Mouse (Mus musculus) liver, embryonic 14.5 days (tissue): ENCODE data around the gene Selenom. TPM values are rescaled to one million over a fixed set of nuclear protein-coding genes. Genes with fewer than 3 reads are reported as not detected.

Source experiments
- ATAC-seq: fragments of 200-750 bp; cut with Nextera tagmentation; 2 replicates; pipeline ENCODE4 v1.8.0; 2017; ENCODE audit warnings: moderate number of reproducible peaks, mild to moderate bottlenecking, moderate library complexity; ENCODE audit not compliant: insufficient read depth
- DNase-seq, 3 experiments: peaks; one replicate each; pipeline ENCODE4 v3.0.0-alpha.2; 2012 to 2013; ENCODE audit warnings: low read depth in 3 of 3, low spot score in 3 of 3
- H3K27ac ChIP-seq: fragments of 300-500 bp; sonication (generic); 2 replicates; pipeline ENCODE4 v1.5.1; 2014; ENCODE audit warnings: moderate library complexity, mild to moderate bottlenecking, control low read depth, inconsistent platforms
- H3K27me3 ChIP-seq: fragments of 300-500 bp; sonication (generic); 2 replicates; pipeline ENCODE4 v1.6.1; 2014; ENCODE audit warnings: mild to moderate bottlenecking, low read length, moderate library complexity; ENCODE audit not compliant: control insufficient read depth, insufficient read depth
- H3K36me3 ChIP-seq: fragments of 300-500 bp; sonication (generic); replicated peaks from 2 replicates; pipeline ENCODE4 v1.6.1; 2014; ENCODE audit warnings: low read depth; ENCODE audit not compliant: control insufficient read depth, insufficient read depth
- H3K4me1 ChIP-seq, 2 experiments: fragments of 200-500 bp in 1 of 2; fragments of 300-500 bp in 1 of 2; sonication (generic) in 1 of 2; replicated peaks; 2 replicates each; pipeline ENCODE4 v1.6.1; 2012 to 2014; ENCODE audit warnings: antibody characterized with exemption in 1 of 2, inconsistent platforms in 1 of 2, low read length in 1 of 2; ENCODE audit not compliant: control insufficient read depth in 2 of 2, insufficient read depth in 2 of 2
- H3K4me2 ChIP-seq: fragments of 300-500 bp; sonication (generic); 2 replicates; pipeline ENCODE4 v1.6.1; 2014; ENCODE audit warnings: low read depth, mild to moderate bottlenecking, control low read depth, moderate library complexity
- H3K4me3 ChIP-seq, 2 experiments: fragments of 200-500 bp in 1 of 2; fragments of 300-500 bp in 1 of 2; sonication (generic) in 1 of 2; 2 replicates each; pipeline ENCODE4 v1.5.1; 2012 to 2014; ENCODE audit warnings: low read depth in 2 of 2, low read length in 2 of 2, mild to moderate bottlenecking in 2 of 2, control low read depth in 1 of 2, inconsistent platforms in 1 of 2, moderate library complexity in 1 of 2; ENCODE audit not compliant: insufficient read depth in 1 of 2
- H3K9ac ChIP-seq: fragments of 300-500 bp; sonication (generic); replicated peaks from 2 replicates; pipeline ENCODE4 v1.6.1; 2014; ENCODE audit warnings: mild to moderate bottlenecking, control low read depth, moderate library complexity
- H3K9me3 ChIP-seq: fragments of 300-500 bp; sonication (generic); 2 replicates; pipeline ENCODE4 v1.6.1; 2016; ENCODE audit warnings: low read length, mixed read lengths; ENCODE audit not compliant: control insufficient read depth
- CTCF ChIP-seq: IDR thresholded peaks from 2 replicates; pipeline ENCODE4 v1.5.1; 2016; ENCODE audit warnings: antibody characterized with exemption, low read depth, control low read depth
- EP300 ChIP-seq: IDR thresholded peaks from 2 replicates; pipeline ENCODE4 v1.6.1; 2016; ENCODE audit warnings: antibody characterized with exemption, low read depth
- WGBS: fragments of 180-500 bp; shearing (Covaris S2); extraction: QIAGEN DNeasy Blood & Tissue Kit; methylation state at CpG from one replicate; pipeline ENCODE4 v1.1.7; 2014; ENCODE audit not compliant: insufficient replicate concordance; 5-methylcytosine and 5-hydroxymethylcytosine counted together
- polyA plus RNA-seq, 2 experiments: library from polyadenylated mRNA; depleted of rRNA in 1 of 2; stranded (reverse) in 1 of 2; unstranded in 1 of 2; fragments of >200 nt; fragmentation: Nextera tagmentation in 1 of 2; extraction: Ambion mirVana in 1 of 2; gene quantifications; 2 replicates each; pipeline versions ENCODE4 v1.2.1 to v1.2.3; 2012 to 2014

The Selenom gene
- polyA plus RNA-seq, 2 experiments, result 8.5 to 10.3 TPM

- Histone ChIP-seq H3K9me3 (no peaks in the 10 kb centered on the region), H3K4me3 (no peak overlapping the region), H3K9ac (no peak overlapping the region), H3K27ac (no peak overlapping the region), H3K4me1 (peaks cover 0 to 4% of the 10 kb centered on the region in 2 experiments; a peak in 2 of 4 replicates), H3K36me3 (no peaks in the 10 kb centered on the region), H3K27me3 (no peaks in the 10 kb centered on the region), H3K4me2 (no peak overlapping the region)
- ATAC-seq (no peak), DNase-seq (no peak)
- 53% methylated on average over 3 of the region's 3 CpGs for WGBS
- no peak for TF ChIP-seq EP300
- no peak for TF ChIP-seq CTCF
Measured at GRCm38 (mm10) chr11:3548564-3549295, 34.2 kb downstream of the Selenom start.

GRCm38 (mm10) chr11:3549791-3550190 is 35.3 kb downstream of the Selenom start:
- Histone ChIP-seq H3K36me3 (no peaks in the 10 kb centered on the region), H3K4me1 (peaks cover 0 to 4% of the 10 kb centered on the region in 2 experiments; a peak in 2 of 4 replicates), H3K4me2 (no peak overlapping the region), H3K9me3 (no peaks in the 10 kb centered on the region), H3K27ac (no peak overlapping the region), H3K9ac (no peak overlapping the region), H3K4me3 (no peak overlapping the region), H3K27me3 (no peaks in the 10 kb centered on the region)
- TF ChIP-seq CTCF, result no peak
- TF ChIP-seq EP300, result no peak
- 53% methylated on average over 5 of the region's 5 CpGs for WGBS
- ATAC-seq (no peak), DNase-seq (no peak)

- H3K27me3 ChIP-seq, result no peaks in the 10 kb centered on the region
- H3K27ac ChIP-seq, result no peak overlapping the region
- no peak overlapping the region for H3K9ac ChIP-seq
- no peak for DNase-seq
- no peak for ATAC-seq
- H3K36me3 ChIP-seq, result no peaks in the 10 kb centered on the region
- WGBS, result 56% methylated on average over 4 of the region's 4 CpGs
- H3K4me2 ChIP-seq, result no peak overlapping the region
- no peaks in the 10 kb centered on the region for H3K9me3 ChIP-seq
- H3K4me3 ChIP-seq, result no peak overlapping the region
- no peaks in the 10 kb centered on the region for H3K4me1 ChIP-seq
- TF ChIP-seq EP300, result no peak
- no peak for TF ChIP-seq CTCF
Measured at GRCm38 (mm10) chr11:3554976-3555375, 40.5 kb downstream of the Selenom start.

GRCm38 (mm10) chr11:3557852-3558251 is 43.4 kb downstream of the Selenom start:
- Histone ChIP-seq H3K4me3 (no peak overlapping the region), H3K4me2 (no peak overlapping the region), H3K9ac (no peak overlapping the region), H3K36me3 (no peaks in the 10 kb centered on the region), H3K4me1 (no peaks in the 10 kb centered on the region), H3K9me3 (no peaks in the 10 kb centered on the region), H3K27ac (no peak overlapping the region), H3K27me3 (no peaks in the 10 kb centered on the region)
- no peak for DNase-seq
- TF ChIP-seq CTCF (no peak), EP300 (no peak)
- WGBS, result 24% methylated on average over 3 of the region's 3 CpGs
- no peak for ATAC-seq

GRCm38 (mm10) chr11:3560202-3560601 is 45.7 kb downstream of the Selenom start:
- H3K36me3 ChIP-seq, result no peaks in the 10 kb centered on the region
- no peak for ATAC-seq
- DNase-seq, result no peak
- TF ChIP-seq CTCF (no peak), EP300 (no peak)
- H3K4me1 ChIP-seq, result peaks cover 0 to 5% of the 10 kb centered on the region in 2 experiments; a peak in 1 of 4 replicates
- no peaks in the 10 kb centered on the region for H3K9me3 ChIP-seq
- WGBS, result 41% methylated on average over 5 of the region's 5 CpGs
- H3K27ac ChIP-seq, result no peak overlapping the region
- H3K4me2 ChIP-seq, result no peak overlapping the region
- no peak overlapping the region for H3K4me3 ChIP-seq
- H3K9ac ChIP-seq, result no peak overlapping the region
- no peaks in the 10 kb centered on the region for H3K27me3 ChIP-seq
